Mouse (Mus musculus) lung, adult 2 months (tissue): Measurements from ENCODE around the gene Cpne9. TPM values are rescaled to one million over a fixed set of nuclear protein-coding genes. Genes with fewer than 3 reads are reported as not detected.

Experiments used
- DNase-seq: peaks from one replicate; pipeline ENCODE4 v3.0.0; 2022
- H3K4me1 ChIP-seq: fragments of 200-500 bp; 2 replicates; pipeline ENCODE4 v1.6.1; 2011; ENCODE audit warnings: low read length; ENCODE audit not compliant: control insufficient read depth, insufficient read depth
- H3K4me3 ChIP-seq: fragments of 200-500 bp; replicated peaks from 2 replicates; pipeline ENCODE3; 2011; ENCODE audit warnings: low read depth, mild to moderate bottlenecking, control low read depth, low read length; ENCODE audit errors: extremely low read depth
- CTCF ChIP-seq: fragments of 200-500 bp; IDR thresholded peaks from 2 replicates; pipeline ENCODE4 v1.5.1; 2011; ENCODE audit warnings: mild to moderate bottlenecking, low read length, control low read depth; ENCODE audit not compliant: insufficient read depth
- POLR2A ChIP-seq: fragments of 200-500 bp; IDR thresholded peaks from 2 replicates; pipeline ENCODE4 v1.6.1; 2011; ENCODE audit warnings: low read depth, mild to moderate bottlenecking, control low read depth, low read length, borderline replicate concordance; ENCODE audit errors: extremely low read depth
- WGBS: fragments of 180-500 bp; shearing (Covaris S2); methylation state at CpG from one replicate; pipeline ENCODE4 v1.1.7; 2018; 5-methylcytosine and 5-hydroxymethylcytosine counted together
- polyA plus RNA-seq: library from polyadenylated mRNA; depleted of rRNA; stranded (reverse); fragments of >200 nt; gene quantifications from 2 replicates; pipeline ENCODE4 v1.2.3, GENCODE M21; 2012

Cpne9 gene
- polyA plus RNA-seq, 1 experiment: 0.06 TPM

DNA sequence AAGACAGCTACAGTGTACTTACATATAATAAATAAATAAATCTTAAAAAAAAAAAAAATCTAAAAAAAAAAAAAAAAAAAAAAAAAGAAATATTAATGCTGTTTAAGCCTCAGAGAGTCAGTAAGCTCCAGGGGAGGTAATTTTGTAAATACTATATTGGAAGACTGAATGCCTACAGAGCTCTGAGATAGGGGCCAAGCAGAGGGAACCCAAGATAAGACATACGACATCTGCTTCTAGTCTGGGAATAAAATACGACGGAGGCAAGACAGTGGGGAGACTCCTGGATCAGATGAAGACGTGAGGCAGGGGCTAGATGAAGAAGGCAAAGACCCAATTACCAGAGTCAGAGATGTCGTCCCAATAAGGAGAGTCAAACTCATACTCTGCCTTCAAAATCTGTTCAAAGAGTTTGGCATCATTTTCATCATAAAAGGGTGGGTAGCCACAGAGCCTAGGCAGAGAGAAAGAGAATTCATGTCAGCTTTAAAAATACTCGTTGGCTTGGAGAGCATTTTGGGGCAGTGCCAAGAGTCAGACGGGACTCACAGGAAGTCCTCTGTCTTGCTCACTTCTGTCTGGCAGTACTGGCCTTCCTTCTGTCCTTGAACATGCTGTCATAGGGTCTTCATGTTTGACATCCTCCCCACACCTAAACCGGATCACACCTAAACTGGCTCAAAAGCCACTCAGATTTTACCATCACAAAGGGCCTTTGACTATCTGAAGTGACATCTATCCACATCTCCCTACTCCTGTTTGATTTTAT is 54.9 kb downstream of the Cpne9 start:
- TF ChIP-seq CTCF (no peak), POLR2A (no peak)
- DNase-seq: no peak
- WGBS: 38% methylated on average over 8 of the region's 8 CpGs
- Histone ChIP-seq H3K4me3 (no peak overlapping the region), H3K4me1 (peaks cover 6% of the 10 kb centered on the region)

GRCm38 (mm10) chr6:113341574-113341973 is 59.5 kb downstream of the Cpne9 start:
- no peak for DNase-seq
- Histone ChIP-seq H3K4me3 (no peak overlapping the region), H3K4me1 (peaks cover 14% of the 10 kb centered on the region)
- TF ChIP-seq CTCF: no peak
- TF ChIP-seq POLR2A: no peak
- 69% methylated on average over 6 of the region's 6 CpGs for WGBS

DNA sequence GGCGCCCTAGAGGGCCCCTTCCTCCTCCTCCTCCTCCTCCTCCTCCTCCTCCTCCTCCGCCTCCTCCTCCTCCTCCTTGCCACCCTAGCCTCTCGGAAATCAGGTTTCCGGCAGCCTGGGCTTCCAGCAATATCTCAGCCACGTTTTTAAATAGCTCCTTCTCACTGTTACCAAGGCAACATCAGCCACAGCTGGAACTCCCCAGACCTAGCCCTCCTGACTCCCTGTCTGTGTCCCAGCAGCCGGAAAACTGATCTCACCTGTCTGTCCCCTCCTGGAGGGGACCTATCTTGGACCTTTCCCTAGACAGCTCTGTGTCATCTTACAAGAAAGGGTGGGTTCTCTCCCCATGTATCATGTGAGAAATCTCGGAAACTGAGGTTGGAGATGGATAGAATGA is 60.2 kb downstream of the Cpne9 start:
- Histone ChIP-seq H3K4me3 (no peak overlapping the region), H3K4me1 (peaks cover 14% of the 10 kb centered on the region)
- WGBS: 28% methylated on average over 4 of the region's 7 CpGs
- DNase-seq: no peak
- no peak for TF ChIP-seq CTCF
- TF ChIP-seq POLR2A: no peak

DNA sequence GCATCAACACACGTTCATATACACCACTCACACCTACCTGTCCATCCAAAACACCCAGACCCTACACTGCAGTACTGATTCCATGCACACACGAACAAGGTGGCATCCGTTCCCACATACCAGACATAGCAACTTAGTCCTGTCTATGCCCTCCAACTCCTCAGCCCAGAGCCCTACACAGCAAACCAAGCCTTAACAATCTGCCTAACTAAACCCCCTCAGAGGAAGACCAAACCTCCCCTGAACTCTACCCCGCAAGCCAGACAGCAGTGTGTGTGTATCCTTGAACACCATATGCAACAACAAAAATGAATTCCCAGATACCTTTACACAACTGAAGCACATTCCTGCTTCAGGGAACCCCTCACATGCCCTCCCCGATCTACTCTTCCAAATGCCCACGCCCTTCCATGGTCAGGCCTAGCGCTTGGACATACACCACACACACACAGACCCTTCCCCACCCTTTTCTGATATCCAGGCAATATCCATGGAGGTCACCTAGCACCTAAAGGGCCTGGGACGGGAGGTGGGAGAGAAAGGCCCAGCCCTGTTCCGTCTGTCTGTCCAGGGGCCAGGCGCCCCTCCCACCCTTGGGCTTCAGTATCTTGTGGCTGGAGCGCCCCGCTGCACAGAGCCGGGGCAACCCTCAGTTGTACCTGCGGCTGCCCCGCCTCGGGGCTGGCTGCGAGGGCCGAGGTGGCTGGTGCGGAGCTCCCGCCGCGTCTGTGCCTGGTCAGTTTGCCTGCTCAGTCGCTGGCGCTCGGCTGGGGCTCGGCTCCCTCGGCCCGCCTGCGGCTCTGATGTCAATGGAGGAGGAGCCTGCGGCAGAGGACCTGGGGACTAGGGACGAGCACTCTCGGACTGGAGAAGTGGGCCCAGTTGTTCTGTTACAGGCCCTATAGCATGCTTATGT is 61.3 kb downstream of the Cpne9 start, which contains the start of gene Camk1:
Gene Camk1 (minus strand): TSS at position 808 of the 916 bp plus-strand sequence.
- 7% methylated on average over 32 of the region's 32 CpGs for WGBS
- Histone ChIP-seq H3K4me3 (peak within 1 kb of the TSS; percentile 77), H3K4me1 (peaks cover 14% of the 10 kb centered on the region)
- TF ChIP-seq POLR2A (peak; percentile 77), CTCF (no peak)
- peak; percentile 82 for DNase-seq

DNA sequence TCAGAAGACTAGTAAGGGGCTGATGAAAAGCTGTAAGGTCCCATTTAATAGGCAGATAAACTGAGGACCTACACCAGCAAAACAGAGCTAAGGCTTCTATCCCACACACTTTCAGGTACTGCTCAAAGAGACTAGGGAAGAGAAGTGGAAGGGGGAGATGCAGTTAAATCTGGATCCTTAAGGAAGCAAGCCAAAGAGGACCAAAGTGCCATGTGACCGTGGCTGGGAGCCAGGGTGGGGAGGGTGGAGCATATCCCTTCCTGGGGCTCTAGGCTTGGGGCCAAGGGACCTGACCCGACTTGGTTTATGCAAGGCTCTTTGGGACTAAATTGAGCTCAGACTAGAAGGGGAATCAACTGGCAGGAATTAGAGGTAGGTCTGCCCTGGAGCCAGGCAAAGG is 62.2 kb downstream of the Cpne9 start:
- no peak overlapping the region for H3K4me3 ChIP-seq
- H3K4me1 ChIP-seq: peaks cover 14% of the 10 kb centered on the region
- DNase-seq: peak; percentile 82
- WGBS: 16% methylated on average over 2 of the region's 2 CpGs
- TF ChIP-seq CTCF (no peak), POLR2A (no peak)

GRCm38 (mm10) chr6:113346897-113347296 is 64.8 kb downstream of the Cpne9 start:
- Histone ChIP-seq H3K4me3 (no peak overlapping the region), H3K4me1 (peaks cover 12% of the 10 kb centered on the region)
- TF ChIP-seq CTCF: no peak
- no peak for TF ChIP-seq POLR2A
- DNase-seq: no peak
- WGBS: 76% methylated on average over 4 of the region's 4 CpGs

GRCm38 (mm10) chr6:113350538-113350937 is 68.4 kb downstream of the Cpne9 start:
- TF ChIP-seq POLR2A: no peak
- no peak for TF ChIP-seq CTCF
- no peak for DNase-seq
- H3K4me1 ChIP-seq: 0 out of 2 replicates have a peak, but pooled peaks cover 2% of the 10 kb centered on the region
- no peak overlapping the region for H3K4me3 ChIP-seq

GRCm38 (mm10) chr6:113351161-113351560 is 69.1 kb downstream of the Cpne9 start:
- TF ChIP-seq CTCF: no peak
- no peak for TF ChIP-seq POLR2A
- Histone ChIP-seq H3K4me3 (no peak overlapping the region), H3K4me1 (0 out of 2 replicates have a peak, but pooled peaks cover 2% of the 10 kb centered on the region)
- DNase-seq: no peak
- WGBS: 91% methylated on average over 1 of the region's 1 CpGs

DNA sequence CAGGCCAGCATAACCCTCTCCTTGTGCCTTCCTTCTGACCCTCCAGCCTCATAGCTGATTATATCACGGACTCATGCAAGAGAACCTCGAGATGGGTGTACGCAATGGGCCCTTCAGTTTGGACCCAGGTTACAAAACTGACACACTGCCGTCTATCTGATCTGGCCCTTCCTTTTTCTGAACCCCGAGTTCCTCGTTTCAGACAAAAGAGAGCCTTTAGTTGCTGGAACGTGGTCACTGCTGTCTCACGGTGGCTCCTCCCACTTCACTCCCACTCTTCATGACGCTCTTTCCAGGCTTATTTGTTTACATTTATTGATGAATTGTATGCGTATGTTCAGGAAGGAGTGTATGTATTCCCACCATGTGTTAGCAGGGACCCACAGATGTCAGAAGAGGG is 69.5 kb downstream of the Cpne9 start:
- WGBS: 44% methylated on average over 10 of the region's 10 CpGs
- 0 out of 2 replicates have a peak, but pooled peaks cover 2% of the 10 kb centered on the region for H3K4me1 ChIP-seq
- no peak for TF ChIP-seq POLR2A
- no peak for TF ChIP-seq CTCF
- no peak overlapping the region for H3K4me3 ChIP-seq
- DNase-seq: no peak

GRCm38 (mm10) chr6:113352820-113353219 is 70.7 kb downstream of the Cpne9 start:
- WGBS: 85% methylated on average over 3 of the region's 3 CpGs
- no peak overlapping the region for H3K4me3 ChIP-seq
- no peak for TF ChIP-seq CTCF
- no peak for TF ChIP-seq POLR2A
- DNase-seq: no peak
- 0 out of 2 replicates have a peak, but pooled peaks cover 2% of the 10 kb centered on the region for H3K4me1 ChIP-seq
